Mouse (Mus musculus) stomach, embryonic 15.5 days (tissue): ENCODE results near the gene Rap2c. TPM values are rescaled to one million over a fixed set of nuclear protein-coding genes. Genes with fewer than 3 reads are reported as not detected.
A peak's percentile ranks its signal among the peaks of the same experiment; 100 is the strongest.

ENCODE experiments used
- ATAC-seq: fragments of 200-750 bp; cut with Nextera tagmentation; 2 replicates; pipeline ENCODE4 v1.8.0; 2017; ENCODE audit warnings: low read depth, moderate number of reproducible peaks, moderate TSS enrichment; ENCODE audit not compliant: insufficient read depth, low FRiP score
- H3K27ac ChIP-seq: fragments of 300-500 bp; sonication (generic); 2 replicates; pipeline ENCODE4 v1.5.1; 2015; ENCODE audit warnings: mild to moderate bottlenecking, inconsistent platforms
- H3K27me3 ChIP-seq: fragments of 300-500 bp; sonication (generic); replicated peaks from 2 replicates; pipeline ENCODE4 v1.6.1; 2015; ENCODE audit warnings: inconsistent platforms
- H3K36me3 ChIP-seq: fragments of 300-500 bp; sonication (generic); 2 replicates; pipeline ENCODE4 v1.6.1; 2015; ENCODE audit warnings: inconsistent platforms
- H3K4me1 ChIP-seq: fragments of 300-500 bp; sonication (generic); 2 replicates; pipeline ENCODE4 v1.6.1; 2015; ENCODE audit warnings: inconsistent platforms
- H3K4me2 ChIP-seq: fragments of 300-500 bp; sonication (generic); 2 replicates; pipeline ENCODE4 v1.6.1; 2015; ENCODE audit warnings: mild to moderate bottlenecking, inconsistent platforms
- H3K4me3 ChIP-seq: fragments of 300-500 bp; sonication (generic); replicated peaks from 2 replicates; pipeline ENCODE4 v1.5.1; 2015; ENCODE audit warnings: inconsistent platforms
- H3K9ac ChIP-seq: fragments of 300-500 bp; sonication (generic); 2 replicates; pipeline ENCODE4 v1.6.1; 2015; ENCODE audit warnings: inconsistent platforms
- H3K9me3 ChIP-seq: fragments of 300-500 bp; sonication (generic); 2 replicates; pipeline ENCODE4 v1.6.1; 2016; ENCODE audit warnings: inconsistent platforms
- WGBS: fragments of 180-500 bp; shearing (Covaris S2); methylation state at CpG from one replicate; pipeline ENCODE4 v1.1.7; 2015; 5-methylcytosine and 5-hydroxymethylcytosine counted together
- polyA plus RNA-seq: library from polyadenylated mRNA; unstranded; fragments of >200 nt; fragmentation: Nextera tagmentation; extraction: Ambion mirVana; gene quantifications from 2 replicates; pipeline ENCODE4 v1.2.1, GENCODE M21; 2015

Rap2c gene
- polyA plus RNA-seq, 1 experiment from 2014 or later: 18.4 TPM

DNA sequence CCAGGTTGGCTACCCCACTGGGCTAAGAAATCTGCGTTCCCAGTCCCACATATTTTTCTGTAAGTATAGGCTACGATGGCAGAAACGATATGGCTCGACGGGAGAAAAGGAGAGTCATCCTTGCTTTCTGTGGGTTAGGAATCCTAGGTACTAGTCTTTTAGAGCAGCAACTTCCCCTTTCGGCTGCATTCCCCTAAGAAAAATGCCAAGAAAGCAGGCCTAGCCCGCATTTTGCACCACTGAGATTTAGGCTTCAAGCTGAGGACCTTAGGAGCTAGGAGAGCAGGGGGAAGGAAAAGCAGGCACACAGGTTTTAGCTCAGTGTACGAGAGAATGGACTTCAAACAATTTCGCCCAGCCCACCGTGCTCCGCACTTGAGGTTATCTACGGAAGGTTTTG lies 892 bp downstream of the Rap2c start:
- Histone ChIP-seq H3K4me1 (no peaks in the 10 kb centered on the region), H3K27ac (0 out of 2 replicates have a peak overlapping the region, but pooled peaks have one; percentile 96), H3K27me3 (no peaks in the 10 kb centered on the region), H3K36me3 (no peaks in the 10 kb centered on the region), H3K4me2 (peak overlapping the region; percentile 54), H3K9me3 (no peaks in the 10 kb centered on the region), H3K9ac (no peak overlapping the region), H3K4me3 (peak overlapping the region; percentile 58)
- no peak for ATAC-seq
- WGBS: 30% methylated on average over 12 of the region's 12 CpGs

DNA sequence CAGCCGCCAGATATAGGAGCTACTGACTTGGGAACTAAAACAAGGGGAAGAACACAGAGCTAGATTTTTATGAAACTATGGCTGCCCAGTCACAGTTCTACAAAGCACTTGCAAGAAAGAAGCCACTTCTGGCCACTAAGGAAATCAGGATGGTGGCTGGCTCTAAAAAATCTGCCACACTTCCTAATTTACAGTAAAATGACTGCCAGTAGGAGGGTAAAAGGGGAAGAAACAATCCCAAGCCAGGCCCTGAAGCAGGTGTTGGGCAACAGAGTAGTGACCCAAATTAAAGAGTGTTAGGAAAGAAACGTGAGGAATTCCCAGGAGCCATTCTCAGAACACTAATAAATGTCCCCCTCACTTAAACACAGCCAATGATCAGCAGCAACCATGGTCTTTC lies 5.5 kb downstream of the Rap2c start:
- H3K4me3 ChIP-seq: no peak overlapping the region
- no peaks in the 10 kb centered on the region for H3K36me3 ChIP-seq
- 68% methylated on average over 2 of the region's 2 CpGs for WGBS
- no peak overlapping the region for H3K9ac ChIP-seq
- H3K4me2 ChIP-seq: no peak overlapping the region
- no peaks in the 10 kb centered on the region for H3K27me3 ChIP-seq
- no peaks in the 10 kb centered on the region for H3K9me3 ChIP-seq
- no peak for ATAC-seq
- no peak overlapping the region for H3K27ac ChIP-seq
- H3K4me1 ChIP-seq: no peaks in the 10 kb centered on the region

DNA sequence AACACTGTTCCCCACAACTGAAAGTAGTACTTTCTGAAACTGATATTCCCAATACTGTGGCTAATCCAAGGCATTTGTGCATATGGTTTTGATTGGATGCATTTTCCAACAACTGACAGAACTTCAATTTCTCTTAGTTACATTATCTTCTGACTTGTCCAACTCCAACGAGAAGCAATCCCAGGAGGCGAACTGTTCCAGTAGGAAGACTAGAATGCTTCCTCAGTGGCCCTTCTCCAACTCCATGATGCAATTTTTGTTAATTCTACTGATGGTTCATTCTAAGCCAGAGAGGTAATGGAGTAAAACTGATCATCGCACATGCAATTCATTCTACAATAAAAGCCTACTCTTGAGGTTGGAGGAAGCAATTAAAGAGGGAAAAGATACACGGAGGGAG lies 7.5 kb downstream of the Rap2c start:
- ATAC-seq: no peak
- no peaks in the 10 kb centered on the region for H3K4me1 ChIP-seq
- no peak overlapping the region for H3K4me2 ChIP-seq
- no peaks in the 10 kb centered on the region for H3K27me3 ChIP-seq
- WGBS: 87% methylated on average over 4 of the region's 4 CpGs
- no peak overlapping the region for H3K4me3 ChIP-seq
- no peak overlapping the region for H3K27ac ChIP-seq
- H3K9me3 ChIP-seq: no peaks in the 10 kb centered on the region
- no peaks in the 10 kb centered on the region for H3K36me3 ChIP-seq
- no peak overlapping the region for H3K9ac ChIP-seq

DNA sequence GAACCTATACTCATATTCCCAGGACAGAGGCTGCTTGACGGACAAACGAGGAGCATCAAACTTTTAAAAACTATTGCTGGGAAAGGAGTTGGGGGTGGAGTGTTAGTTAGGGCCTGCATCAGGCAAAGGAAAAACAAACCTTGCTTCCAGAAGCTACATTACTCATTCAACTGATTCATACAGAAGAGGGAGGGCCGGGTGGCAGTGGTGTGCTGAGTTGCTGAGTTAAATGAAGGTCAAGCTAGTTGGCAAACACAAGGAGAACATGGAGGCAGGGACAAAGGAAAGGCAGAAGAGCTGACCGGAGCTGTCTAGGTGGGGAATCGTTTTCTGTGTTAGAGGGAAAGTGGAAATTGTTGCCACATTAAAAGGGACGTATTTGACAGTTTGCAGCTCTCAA lies 17.0 kb downstream of the Rap2c start:
- H3K4me2 ChIP-seq: no peak overlapping the region
- H3K9me3 ChIP-seq: no peaks in the 10 kb centered on the region
- no peak for ATAC-seq
- H3K27ac ChIP-seq: no peak overlapping the region
- no peak overlapping the region for H3K4me3 ChIP-seq
- no peak overlapping the region for H3K9ac ChIP-seq
- WGBS: 74% methylated on average over 6 of the region's 6 CpGs
- H3K36me3 ChIP-seq: no peaks in the 10 kb centered on the region
- no peaks in the 10 kb centered on the region for H3K4me1 ChIP-seq
- no peaks in the 10 kb centered on the region for H3K27me3 ChIP-seq

DNA sequence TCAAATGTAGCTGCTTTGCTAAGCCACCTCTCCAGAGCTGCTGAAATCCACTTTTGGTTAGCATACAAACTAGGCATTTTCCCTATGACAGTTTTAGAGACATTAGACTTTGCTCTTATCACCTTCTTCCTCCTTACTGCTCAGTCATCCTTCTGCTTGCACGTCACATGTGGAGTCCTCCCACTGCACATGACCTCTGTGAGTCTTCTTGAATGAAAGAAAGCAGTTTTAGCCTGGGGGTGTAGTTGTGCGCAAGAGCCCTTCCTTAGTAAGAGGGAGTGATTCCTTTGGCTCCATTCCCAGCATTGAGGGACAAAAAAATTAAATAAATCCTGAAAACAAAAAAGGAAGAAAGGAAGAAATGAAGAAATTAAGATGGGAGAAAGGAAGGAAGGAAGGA lies 22.5 kb downstream of the Rap2c start:
- Histone ChIP-seq H3K27me3 (no peaks in the 10 kb centered on the region), H3K9ac (no peak overlapping the region), H3K4me3 (no peak overlapping the region), H3K27ac (no peak overlapping the region), H3K4me2 (no peak overlapping the region), H3K9me3 (no peaks in the 10 kb centered on the region), H3K4me1 (no peaks in the 10 kb centered on the region), H3K36me3 (no peaks in the 10 kb centered on the region)
- WGBS: 64% methylated on average over 2 of the region's 2 CpGs
- no peak for ATAC-seq

DNA sequence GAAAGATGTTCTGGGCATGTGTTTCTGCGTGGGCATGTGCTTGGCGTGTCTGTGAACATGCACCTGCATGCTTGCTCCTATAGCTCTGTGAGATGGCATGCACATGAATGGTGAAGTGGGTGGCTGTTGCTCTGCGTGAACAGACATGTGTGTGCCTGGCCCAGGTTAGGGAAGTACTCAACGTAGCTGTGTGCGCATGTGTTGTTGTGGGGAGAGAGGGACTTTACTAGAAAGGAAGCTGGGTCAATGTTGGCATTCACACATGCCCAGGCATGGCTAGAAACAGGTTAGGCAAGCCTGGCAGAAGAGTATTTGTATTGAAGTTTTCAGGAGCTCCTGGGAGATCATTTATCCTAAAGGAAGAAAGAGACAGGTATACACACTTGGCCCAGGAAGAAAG lies 26.5 kb downstream of the Rap2c start:
- Histone ChIP-seq H3K4me3 (no peak overlapping the region), H3K4me1 (no peaks in the 10 kb centered on the region), H3K27me3 (no peaks in the 10 kb centered on the region), H3K9ac (no peak overlapping the region), H3K4me2 (no peak overlapping the region), H3K36me3 (no peaks in the 10 kb centered on the region), H3K27ac (no peak overlapping the region), H3K9me3 (no peaks in the 10 kb centered on the region)
- no peak for ATAC-seq
- 84% methylated on average over 5 of the region's 5 CpGs for WGBS

DNA sequence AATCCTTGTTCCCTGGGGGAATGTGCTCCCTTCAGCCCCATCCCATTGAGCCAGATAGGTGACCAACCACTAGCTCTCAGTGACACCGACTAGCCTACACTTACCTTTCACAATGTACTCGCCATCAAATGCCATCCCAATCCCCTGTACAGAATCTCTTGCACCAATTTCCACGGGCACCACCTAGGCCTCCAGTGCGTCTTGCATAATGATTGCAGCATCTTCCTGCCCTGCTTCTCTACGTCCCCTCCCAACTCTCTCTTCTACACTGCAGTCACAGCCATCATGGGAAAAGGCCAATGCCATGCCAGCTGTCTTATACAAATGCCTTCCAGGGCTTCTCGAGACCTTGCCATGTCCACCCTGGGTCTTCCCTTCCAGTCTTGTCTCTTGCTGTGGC lies 27.9 kb downstream of the Rap2c start:
- ATAC-seq: no peak
- Histone ChIP-seq H3K9ac (no peak overlapping the region), H3K4me3 (no peak overlapping the region), H3K4me2 (no peak overlapping the region), H3K27me3 (no peaks in the 10 kb centered on the region), H3K36me3 (no peaks in the 10 kb centered on the region), H3K4me1 (no peaks in the 10 kb centered on the region), H3K27ac (no peak overlapping the region), H3K9me3 (no peaks in the 10 kb centered on the region)
- 84% methylated on average over 6 of the region's 6 CpGs for WGBS

DNA sequence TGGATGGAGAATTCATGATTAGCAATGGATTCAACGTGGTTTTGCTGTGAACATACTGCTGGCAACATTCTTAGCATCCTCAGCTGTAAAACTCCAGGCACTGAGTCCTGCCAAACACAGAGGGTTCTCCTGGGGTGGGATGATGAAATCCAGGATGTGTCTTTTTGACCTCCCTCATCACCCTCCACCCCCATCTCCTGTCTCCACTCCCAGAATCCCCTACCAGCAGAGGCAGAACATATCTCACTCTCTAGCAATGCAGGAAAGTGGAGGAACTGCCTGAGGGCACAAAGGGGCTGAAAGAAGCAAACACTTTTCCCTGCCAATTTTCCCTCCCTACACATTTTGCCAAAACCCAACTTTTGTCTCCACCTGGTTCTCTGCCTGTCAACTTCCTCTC lies 29.2 kb downstream of the Rap2c start:
- ATAC-seq: no peak
- Histone ChIP-seq H3K9ac (no peak overlapping the region), H3K36me3 (no peaks in the 10 kb centered on the region), H3K9me3 (no peaks in the 10 kb centered on the region), H3K4me1 (no peaks in the 10 kb centered on the region), H3K27ac (no peak overlapping the region), H3K27me3 (no peaks in the 10 kb centered on the region), H3K4me2 (no peak overlapping the region), H3K4me3 (no peak overlapping the region)
- WGBS: 60% methylated on average over 1 of the region's 1 CpGs

DNA sequence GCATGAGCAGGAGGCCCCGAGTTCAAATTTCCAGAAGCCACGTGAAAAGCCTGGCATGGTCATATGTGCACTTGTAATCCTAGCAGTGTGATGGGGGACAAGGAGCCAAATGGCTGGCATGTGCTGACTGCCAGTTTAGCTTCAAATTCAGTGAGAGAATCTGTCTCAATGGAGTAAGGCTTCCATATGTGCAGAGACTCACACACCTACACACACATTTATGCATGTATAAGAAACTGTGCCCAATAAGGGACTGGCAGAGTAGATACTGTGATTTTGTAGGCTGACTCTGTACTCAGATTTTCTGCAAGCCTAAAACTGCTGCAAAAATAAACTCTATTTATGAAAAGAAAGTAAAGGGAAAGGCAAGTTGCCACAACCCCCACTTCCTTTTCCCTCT lies 39.4 kb downstream of the Rap2c start:
- Histone ChIP-seq H3K4me3 (no peak overlapping the region), H3K9me3 (no peaks in the 10 kb centered on the region), H3K36me3 (no peaks in the 10 kb centered on the region), H3K4me2 (no peak overlapping the region), H3K27me3 (no peaks in the 10 kb centered on the region), H3K4me1 (no peaks in the 10 kb centered on the region), H3K27ac (no peak overlapping the region), H3K9ac (no peak overlapping the region)
- no peak for ATAC-seq
- WGBS: 86% methylated on average over 2 of the region's 2 CpGs

DNA sequence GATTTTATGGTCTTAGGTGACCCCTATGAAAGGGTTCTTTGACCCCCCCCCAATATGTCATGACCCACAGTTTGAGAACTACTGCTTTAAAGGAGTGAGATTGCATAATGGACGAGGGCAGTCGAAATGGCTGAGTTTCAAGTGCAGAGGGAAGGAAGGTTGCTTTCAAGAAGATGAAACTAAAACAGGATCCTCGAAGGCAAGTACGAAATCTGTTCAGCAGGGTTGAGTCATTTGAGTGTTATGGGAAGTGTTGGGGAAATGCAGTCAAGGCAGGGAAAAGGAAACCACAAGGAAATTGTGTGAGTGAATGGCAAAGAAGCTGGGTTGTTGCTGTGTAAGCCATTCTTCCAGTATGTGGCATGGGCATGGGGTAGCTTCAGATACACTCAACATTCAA lies 45.7 kb downstream of the Rap2c start:
- Histone ChIP-seq H3K4me3 (no peak overlapping the region), H3K27me3 (no peaks in the 10 kb centered on the region), H3K9me3 (no peaks in the 10 kb centered on the region), H3K36me3 (no peaks in the 10 kb centered on the region), H3K9ac (no peak overlapping the region), H3K27ac (no peak overlapping the region), H3K4me1 (no peaks in the 10 kb centered on the region), H3K4me2 (no peak overlapping the region)
- 73% methylated on average over 4 of the region's 4 CpGs for WGBS
- no peak for ATAC-seq

DNA sequence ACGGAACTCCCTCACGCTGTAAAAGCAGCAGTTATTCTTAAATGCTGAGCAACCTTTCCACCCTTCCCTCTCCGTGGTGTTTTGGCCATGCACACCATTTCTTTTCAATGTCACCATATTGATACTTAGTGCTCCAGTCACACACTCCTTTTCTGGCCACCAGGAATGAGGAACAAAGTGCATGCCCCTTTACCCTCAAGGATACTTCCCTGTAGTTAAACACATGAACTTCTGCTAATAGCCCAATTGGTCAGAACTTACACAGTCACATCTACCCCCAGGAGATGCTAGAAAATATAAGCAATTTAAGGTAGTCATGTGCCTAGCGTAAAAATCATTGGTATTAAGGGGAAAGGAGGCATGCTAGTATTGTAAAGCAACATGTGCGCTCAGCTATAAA lies 47.9 kb downstream of the Rap2c start:
- H3K4me2 ChIP-seq: no peak overlapping the region
- H3K27me3 ChIP-seq: no peaks in the 10 kb centered on the region
- H3K36me3 ChIP-seq: no peaks in the 10 kb centered on the region
- 85% methylated on average over 5 of the region's 5 CpGs for WGBS
- no peaks in the 10 kb centered on the region for H3K9me3 ChIP-seq
- H3K4me3 ChIP-seq: no peak overlapping the region
- H3K27ac ChIP-seq: no peak overlapping the region
- H3K4me1 ChIP-seq: no peaks in the 10 kb centered on the region
- H3K9ac ChIP-seq: no peak overlapping the region
- no peak for ATAC-seq

DNA sequence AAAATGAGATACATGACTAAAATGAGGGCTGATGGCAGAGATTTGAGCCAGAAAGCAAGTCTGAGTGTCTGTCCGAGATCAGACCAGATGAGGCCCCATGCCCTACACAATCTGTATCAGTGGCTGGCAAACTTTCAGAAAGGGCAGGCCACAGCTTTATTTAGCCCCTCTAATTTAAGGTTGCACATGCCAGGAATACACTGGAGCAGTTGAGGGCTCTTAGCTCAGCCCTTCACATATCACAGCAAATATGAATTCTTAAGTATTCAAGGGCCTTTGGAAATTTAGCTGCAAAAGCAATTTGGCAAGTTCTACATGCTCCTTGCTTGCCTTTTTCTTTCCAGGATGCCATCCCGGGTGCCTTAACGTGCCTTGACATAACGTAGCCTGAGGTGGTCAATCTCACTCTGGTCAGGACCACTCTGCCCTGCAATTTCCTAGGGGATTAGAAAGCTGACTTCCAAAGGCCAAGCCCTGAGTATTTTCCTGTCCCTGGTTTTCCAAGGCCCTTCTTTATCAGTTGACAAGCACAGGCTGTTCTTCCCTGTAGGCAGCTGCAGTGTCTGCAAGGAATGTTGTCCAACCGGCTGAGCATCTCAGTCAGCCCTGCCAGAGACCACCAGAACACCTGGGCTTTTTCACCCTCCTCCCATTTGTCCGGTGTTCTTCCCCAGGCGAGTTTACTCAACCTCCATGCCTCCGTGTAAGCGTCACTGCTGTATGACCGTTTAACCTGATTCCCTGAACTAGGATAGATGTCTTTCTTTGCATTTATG lies 49.5 kb downstream of the Rap2c start:
- no peaks in the 10 kb centered on the region for H3K4me1 ChIP-seq
- H3K9me3 ChIP-seq: no peaks in the 10 kb centered on the region
- WGBS: 50% methylated on average over 10 of the region's 10 CpGs
- H3K36me3 ChIP-seq: no peaks in the 10 kb centered on the region
- no peak overlapping the region for H3K9ac ChIP-seq
- H3K4me3 ChIP-seq: no peak overlapping the region
- no peak overlapping the region for H3K4me2 ChIP-seq
- H3K27me3 ChIP-seq: no peaks in the 10 kb centered on the region
- ATAC-seq: no peak
- H3K27ac ChIP-seq: no peak overlapping the region

DNA sequence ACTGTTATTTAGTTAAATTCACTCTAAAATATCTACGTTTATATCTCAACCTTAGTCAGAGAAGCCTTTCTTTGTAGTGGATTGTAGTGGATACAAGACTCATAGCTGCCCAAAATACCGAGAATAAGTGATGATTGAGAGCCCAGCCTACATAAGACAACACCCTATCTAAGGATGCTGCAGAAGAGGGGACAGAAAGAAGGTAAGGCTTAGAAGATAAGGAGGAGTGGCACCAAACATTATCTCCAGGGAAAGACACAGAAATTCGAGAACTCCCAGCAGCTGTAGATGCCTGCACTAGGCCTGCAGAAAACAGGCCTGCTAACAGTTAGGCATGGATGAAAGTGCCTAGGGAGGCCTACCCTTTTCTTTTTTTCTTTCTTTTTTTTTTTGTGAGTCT lies 52.7 kb downstream of the Rap2c start:
- Histone ChIP-seq H3K9me3 (no peaks in the 10 kb centered on the region), H3K9ac (no peak overlapping the region), H3K4me2 (no peak overlapping the region), H3K4me1 (no peaks in the 10 kb centered on the region), H3K36me3 (no peaks in the 10 kb centered on the region), H3K27ac (no peak overlapping the region), H3K4me3 (no peak overlapping the region), H3K27me3 (no peaks in the 10 kb centered on the region)
- ATAC-seq: no peak
- 71% methylated on average over 3 of the region's 3 CpGs for WGBS
